Mouse (Mus musculus) hindbrain, embryonic 16.5 days (tissue): ENCODE measurements around the gene Dnph1. TPM values are rescaled to one million over a fixed set of nuclear protein-coding genes. Genes with fewer than 3 reads are reported as not detected.

ENCODE experiments used
- ATAC-seq: fragments of 200-750 bp; cut with Nextera tagmentation; 2 replicates; pipeline ENCODE4 v1.8.0; 2017; ENCODE audit warnings: moderate TSS enrichment, moderate library complexity
- H3K27ac ChIP-seq: fragments of 300-500 bp; sonication (generic); 2 replicates; pipeline ENCODE4 v1.5.1; 2014; ENCODE audit warnings: low read depth, mild to moderate bottlenecking, control low read depth, low read length, moderate library complexity
- H3K27me3 ChIP-seq: fragments of 300-500 bp; sonication (generic); replicated peaks from 2 replicates; pipeline ENCODE4 v1.6.1; 2014; ENCODE audit warnings: low read length; ENCODE audit not compliant: control insufficient read depth, insufficient read depth
- H3K36me3 ChIP-seq: fragments of 300-500 bp; sonication (generic); 2 replicates; pipeline ENCODE4 v1.6.1; 2014; ENCODE audit warnings: mild to moderate bottlenecking, low read length, moderate library complexity, mixed read lengths; ENCODE audit not compliant: control insufficient read depth, insufficient read depth
- H3K4me1 ChIP-seq: fragments of 300-500 bp; sonication (generic); 2 replicates; pipeline ENCODE4 v1.6.1; 2014; ENCODE audit warnings: low read depth, low read length; ENCODE audit not compliant: control insufficient read depth, insufficient read depth
- H3K4me2 ChIP-seq: fragments of 300-500 bp; sonication (generic); 2 replicates; pipeline ENCODE4 v1.6.1; 2014; ENCODE audit warnings: mild to moderate bottlenecking, low read length, control low read depth, moderate library complexity
- H3K4me3 ChIP-seq: fragments of 300-500 bp; sonication (generic); 2 replicates; pipeline ENCODE4 v1.5.1; 2014; ENCODE audit warnings: mild to moderate bottlenecking, low read length, control low read depth, moderate library complexity
- H3K9ac ChIP-seq: fragments of 300-500 bp; sonication (generic); 2 replicates; pipeline ENCODE4 v1.6.1; 2014; ENCODE audit warnings: low read depth, mild to moderate bottlenecking, control low read depth, low read length, moderate library complexity
- H3K9me3 ChIP-seq: fragments of 300-500 bp; sonication (generic); 2 replicates; pipeline ENCODE4 v1.6.1; 2014; ENCODE audit warnings: mild to moderate bottlenecking, low read length, moderate library complexity; ENCODE audit not compliant: control insufficient read depth
- WGBS: fragments of 180-500 bp; shearing (Covaris S2); extraction: QIAGEN DNeasy Blood & Tissue Kit; methylation state at CpG from one replicate; pipeline ENCODE4 v1.1.7; 2014; 5-methylcytosine and 5-hydroxymethylcytosine counted together
- polyA plus RNA-seq: library from polyadenylated mRNA; unstranded; fragments of >200 nt; fragmentation: Nextera tagmentation; extraction: Ambion mirVana; gene quantifications from 2 replicates; pipeline ENCODE4 v1.2.1, GENCODE M21; 2015

Dnph1 gene
- polyA plus RNA-seq, 1 experiment from 2014 or later: 19.0 TPM

GRCm38 (mm10) chr17:46513329-46513728 is 16.8 kb downstream of the Dnph1 start:
- Histone ChIP-seq H3K9me3 (no peaks in the 10 kb centered on the region), H3K4me2 (no peak overlapping the region), H3K36me3 (peaks cover 6% of the 10 kb centered on the region), H3K9ac (no peak overlapping the region), H3K27ac (no peak overlapping the region), H3K27me3 (no peaks in the 10 kb centered on the region), H3K4me3 (no peak overlapping the region), H3K4me1 (no peaks in the 10 kb centered on the region)
- peak; percentile 59; the same call in 1 of the 2 replicates for ATAC-seq
- WGBS: 64% methylated on average over 2 of the region's 2 CpGs

DNA sequence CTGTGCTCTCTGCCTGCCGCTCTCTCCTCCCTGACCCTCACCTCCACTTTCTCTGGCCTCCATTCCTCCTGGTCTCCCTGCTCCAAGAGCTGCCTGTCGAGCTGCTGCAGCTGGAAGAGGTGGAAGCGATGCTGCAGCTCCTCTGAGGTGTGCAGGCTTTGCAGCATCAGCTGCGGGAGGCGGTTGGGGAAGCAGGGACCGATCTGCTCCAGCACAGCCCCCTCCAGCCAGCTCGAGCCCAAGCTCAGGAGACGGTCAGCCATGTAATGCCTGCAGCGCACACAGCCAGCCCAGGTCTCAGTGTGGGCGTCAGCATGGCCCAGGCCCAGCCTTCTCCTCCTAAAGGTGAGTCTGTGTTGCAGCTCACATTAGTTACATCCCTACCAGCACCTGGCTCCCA is 23.5 kb downstream of the Dnph1 start:
- Histone ChIP-seq H3K9ac (no peak overlapping the region), H3K27ac (no peak overlapping the region), H3K4me3 (no peak overlapping the region), H3K36me3 (peaks cover 17% of the 10 kb centered on the region), H3K4me1 (no peaks in the 10 kb centered on the region), H3K4me2 (no peak overlapping the region), H3K27me3 (peaks cover 10% of the 10 kb centered on the region; the same call in 1 of the 2 replicates), H3K9me3 (no peaks in the 10 kb centered on the region)
- 63% methylated on average over 10 of the region's 10 CpGs for WGBS
- ATAC-seq: no peak

- Histone ChIP-seq H3K4me1 (no peaks in the 10 kb centered on the region), H3K4me2 (0 out of 2 replicates have a peak overlapping the region, but pooled peaks have one; percentile 5), H3K9me3 (no peaks in the 10 kb centered on the region), H3K27me3 (peaks cover 10% of the 10 kb centered on the region; the same call in 1 of the 2 replicates), H3K4me3 (no peak overlapping the region), H3K27ac (no peak overlapping the region), H3K36me3 (peaks cover 17% of the 10 kb centered on the region), H3K9ac (peak overlapping the region; percentile 27; the same call in 1 of the 2 replicates)
- no peak for ATAC-seq
- 51% methylated on average over 25 of the region's 25 CpGs for WGBS
Measured at GRCm38 (mm10) chr17:46520385-46520979, 24.0 kb downstream of the Dnph1 start.

- 83% methylated on average over 9 of the region's 9 CpGs for WGBS
- peak overlapping the region; percentile 27; the same call in 1 of the 2 replicates for H3K9ac ChIP-seq
- H3K9me3 ChIP-seq: no peaks in the 10 kb centered on the region
- H3K27ac ChIP-seq: no peak overlapping the region
- ATAC-seq: no peak
- H3K27me3 ChIP-seq: peaks cover 10% of the 10 kb centered on the region; the same call in 1 of the 2 replicates
- no peak overlapping the region for H3K4me3 ChIP-seq
- no peak overlapping the region for H3K4me2 ChIP-seq
- peaks cover 20% of the 10 kb centered on the region for H3K36me3 ChIP-seq
- H3K4me1 ChIP-seq: no peaks in the 10 kb centered on the region
Measured at GRCm38 (mm10) chr17:46521174-46521573, 24.7 kb downstream of the Dnph1 start.

GRCm38 (mm10) chr17:46521963-46522668 is 25.6 kb downstream of the Dnph1 start:
- ATAC-seq: no peak
- 34% methylated on average over 24 of the region's 24 CpGs for WGBS
- H3K36me3 ChIP-seq: peaks cover 23% of the 10 kb centered on the region

DNA sequence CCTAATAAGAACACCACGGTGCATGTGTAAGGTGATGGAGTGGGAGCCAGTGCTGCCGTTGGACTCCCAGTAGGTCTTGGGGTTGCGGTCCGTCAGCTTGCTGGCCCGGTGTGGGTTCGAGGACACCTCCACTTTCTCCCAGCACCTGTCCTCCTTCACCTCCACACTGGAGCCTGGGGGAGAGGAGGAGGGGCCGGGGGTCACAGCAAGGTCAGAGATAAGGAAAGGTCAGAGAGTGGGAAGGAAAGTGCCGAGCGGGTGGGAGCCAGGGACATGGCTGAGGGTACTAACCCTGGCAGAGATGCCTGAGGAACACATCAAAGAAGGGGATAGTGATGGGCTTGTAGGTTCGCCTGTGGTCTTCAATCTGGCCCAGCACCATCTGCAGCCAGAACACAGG is 28.6 kb downstream of the Dnph1 start:
- H3K9ac ChIP-seq: no peak overlapping the region
- no peak for ATAC-seq
- no peak overlapping the region for H3K4me2 ChIP-seq
- H3K4me3 ChIP-seq: no peak overlapping the region
- H3K27ac ChIP-seq: no peak overlapping the region
- peaks cover 35% of the 10 kb centered on the region for H3K36me3 ChIP-seq
- H3K9me3 ChIP-seq: no peaks in the 10 kb centered on the region
- H3K4me1 ChIP-seq: no peaks in the 10 kb centered on the region
- H3K27me3 ChIP-seq: peaks cover 10% of the 10 kb centered on the region; the same call in 1 of the 2 replicates
- 85% methylated on average over 10 of the region's 10 CpGs for WGBS

More at GRCm38 (mm10) chr17:46521963-46522668, 25.6 kb downstream of the Dnph1 start:
- H3K4me1 ChIP-seq: no peaks in the 10 kb centered on the region
- no peak overlapping the region for H3K9ac ChIP-seq
- H3K4me3 ChIP-seq: no peak overlapping the region
- H3K4me2 ChIP-seq: no peak overlapping the region
- H3K27ac ChIP-seq: no peak overlapping the region
- peaks cover 10% of the 10 kb centered on the region; the same call in 1 of the 2 replicates for H3K27me3 ChIP-seq
- H3K9me3 ChIP-seq: no peaks in the 10 kb centered on the region

GRCm38 (mm10) chr17:46525579-46526307 is 29.2 kb downstream of the Dnph1 start:
- H3K4me1 ChIP-seq: no peaks in the 10 kb centered on the region
- H3K4me3 ChIP-seq: no peak overlapping the region
- WGBS: 40% methylated on average over 12 of the region's 12 CpGs
- H3K9ac ChIP-seq: no peak overlapping the region
- peaks cover 10% of the 10 kb centered on the region; the same call in 1 of the 2 replicates for H3K27me3 ChIP-seq
- peak; percentile 67 for ATAC-seq
- peaks cover 32% of the 10 kb centered on the region for H3K36me3 ChIP-seq
- H3K4me2 ChIP-seq: no peak overlapping the region
- no peak overlapping the region for H3K27ac ChIP-seq
- no peaks in the 10 kb centered on the region for H3K9me3 ChIP-seq

DNA sequence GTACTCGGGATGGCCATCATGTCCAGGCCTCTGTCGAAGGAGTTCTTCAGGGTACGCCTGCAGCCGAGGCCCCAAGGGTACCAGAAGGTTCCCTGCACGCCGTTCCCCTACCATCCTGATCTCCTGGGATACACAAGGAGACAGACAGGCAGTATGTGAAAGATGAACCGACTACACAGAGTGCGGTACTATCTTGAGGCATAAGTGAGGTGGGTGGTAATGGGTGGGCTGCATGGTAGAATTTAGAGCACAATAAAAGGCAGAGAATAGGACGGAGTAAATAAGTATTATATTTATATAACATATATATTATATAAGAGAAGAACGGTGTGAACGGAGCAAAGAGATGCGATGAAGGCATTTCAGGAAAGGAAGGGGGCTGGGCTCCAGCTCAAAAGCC is 47.1 kb downstream of the Dnph1 start:
- 89% methylated on average over 12 of the region's 12 CpGs for WGBS

More for the DNA sequence above, 47.1 kb downstream of the Dnph1 start:
- Histone ChIP-seq H3K9me3 (no peaks in the 10 kb centered on the region), H3K9ac (no peak overlapping the region), H3K36me3 (peaks cover 23% of the 10 kb centered on the region), H3K4me1 (peaks cover 12% of the 10 kb centered on the region), H3K4me3 (no peak overlapping the region), H3K27ac (no peak overlapping the region), H3K4me2 (no peak overlapping the region), H3K27me3 (no peaks in the 10 kb centered on the region)
- no peak for ATAC-seq
